Mouse (Mus musculus): Measurements from ENCODE around the gene Exd2.
"Not testable (repeated sequence)": the region's sequence is repeated elsewhere in the genome, so short reads cannot be mapped to it uniquely, and the experiment has no call there.

The Exd2 gene

DNA sequence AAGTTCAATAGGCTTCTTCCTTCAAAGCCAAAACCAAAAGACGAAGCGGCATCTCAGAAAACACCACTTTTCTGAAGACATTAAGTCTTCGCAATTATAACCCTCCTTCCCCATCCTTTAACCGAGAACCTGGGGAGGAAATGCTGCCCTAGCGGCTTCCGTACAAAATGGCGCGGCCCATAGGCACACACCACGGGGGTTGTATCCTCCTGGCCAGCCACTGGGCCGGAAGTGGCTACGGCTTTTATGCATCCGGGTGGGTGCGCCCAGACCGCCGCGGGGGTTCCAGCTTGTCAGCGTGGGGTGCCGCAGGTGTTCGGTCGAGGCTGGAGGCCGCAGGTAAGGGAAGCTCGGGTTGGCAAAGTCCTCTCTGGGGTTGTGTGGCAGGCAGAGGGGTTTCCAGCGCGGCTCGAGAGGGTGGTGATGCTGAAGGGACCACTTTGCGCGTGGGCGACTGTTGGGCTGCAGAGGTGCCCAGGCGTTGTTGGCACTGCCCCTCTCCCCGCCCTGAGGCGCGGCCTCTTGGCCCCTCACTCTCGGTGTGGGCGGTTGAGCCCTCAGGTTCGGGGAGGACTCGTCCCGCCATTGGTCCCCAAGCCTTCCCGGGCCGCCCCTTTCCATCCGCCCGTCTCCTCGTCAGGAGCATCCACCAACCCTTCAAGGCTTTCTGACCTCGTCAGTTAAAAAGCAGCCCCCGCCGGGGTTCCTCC is at the start of gene Exd2:
Gene Exd2 (plus strand): TSS at position 154 of the 710 bp plus-strand sequence.
- in situ Hi-C loops (cut with MseI, MboI) = no loop called here

DNA sequence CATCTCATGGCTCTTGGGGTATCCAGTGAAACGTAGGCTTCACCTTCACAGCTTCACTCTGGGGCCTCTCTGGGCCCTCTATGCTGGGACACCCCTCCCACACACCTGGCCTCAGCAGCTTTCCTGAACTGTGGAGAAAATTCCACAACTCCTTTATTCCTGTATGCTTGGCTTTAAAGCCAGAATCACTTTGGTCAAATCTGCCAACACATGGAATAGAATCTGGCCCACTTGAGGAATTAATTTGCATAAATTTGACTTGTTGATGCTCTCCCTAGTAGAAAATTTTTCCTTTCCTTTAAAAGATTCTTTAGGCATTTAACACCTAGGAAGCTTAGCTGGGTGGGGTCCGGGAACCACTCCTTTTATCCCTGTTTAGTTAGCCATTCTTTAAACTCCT is 47.8 kb upstream of the Exd2 start:
- in situ Hi-C loops (cut with MseI, MboI) = no loop called here

DNA sequence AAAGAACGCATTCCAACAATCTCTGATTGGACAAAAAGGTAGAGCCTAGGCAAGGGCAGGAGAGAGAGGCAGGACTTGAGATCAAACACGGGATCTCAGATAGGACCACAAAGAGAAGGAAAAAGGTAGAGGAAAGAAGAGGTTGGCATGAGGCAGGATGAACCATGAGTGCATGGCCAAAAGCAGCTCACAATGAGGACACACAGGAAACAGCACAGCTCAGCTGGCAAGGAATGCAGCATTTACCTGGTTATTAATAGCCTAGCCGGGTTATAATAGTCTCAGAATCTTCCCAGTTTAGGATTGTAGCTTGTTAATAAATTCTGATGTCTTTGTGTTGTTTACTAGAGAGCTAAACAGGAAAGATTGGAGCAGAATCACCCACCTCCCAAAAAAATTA is 35.2 kb upstream of the Exd2 start:
- in situ Hi-C loops (cut with MseI, MboI) = no loop called here

DNA sequence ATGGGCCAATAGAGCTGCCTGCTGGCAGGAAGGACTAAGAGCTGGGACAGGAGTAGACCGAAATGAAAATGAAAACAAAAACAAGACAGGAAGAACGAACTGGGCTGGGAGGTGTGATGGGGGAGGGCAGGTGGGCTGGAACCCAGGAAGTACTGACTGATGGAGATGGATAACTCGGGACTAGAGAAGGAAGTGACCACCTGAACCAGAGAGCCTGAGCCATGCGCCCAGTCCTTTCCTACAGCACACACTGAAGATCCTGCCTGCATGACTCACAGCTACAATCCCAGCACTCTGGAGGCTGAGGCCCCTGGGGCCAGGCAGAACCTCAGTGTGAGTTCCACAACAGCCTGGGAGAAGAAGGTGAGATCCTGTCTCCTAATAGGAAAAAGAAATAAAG is 29.6 kb upstream of the Exd2 start:
- in situ Hi-C loops (cut with MseI, MboI) = no loop called here

DNA sequence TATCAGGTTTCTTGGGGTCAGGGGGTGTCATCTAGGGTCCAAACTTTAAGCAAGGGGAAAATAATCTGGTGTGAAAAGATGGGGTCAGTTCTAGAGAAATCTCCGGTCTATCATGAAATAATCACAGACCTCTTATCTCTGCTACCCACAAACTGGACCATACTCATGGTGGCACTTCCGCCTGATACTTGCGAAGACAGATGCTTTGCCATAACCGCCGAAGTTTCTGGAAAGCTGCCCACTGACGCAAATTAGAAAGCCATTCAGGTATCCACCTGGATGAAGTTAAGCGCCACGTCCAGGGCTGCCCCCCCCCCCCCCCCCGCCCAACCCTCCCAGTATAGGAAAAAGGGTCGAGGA is 28.3 kb upstream of the Exd2 start:
- in situ Hi-C loops (cut with MseI, MboI) = no loop called here

DNA sequence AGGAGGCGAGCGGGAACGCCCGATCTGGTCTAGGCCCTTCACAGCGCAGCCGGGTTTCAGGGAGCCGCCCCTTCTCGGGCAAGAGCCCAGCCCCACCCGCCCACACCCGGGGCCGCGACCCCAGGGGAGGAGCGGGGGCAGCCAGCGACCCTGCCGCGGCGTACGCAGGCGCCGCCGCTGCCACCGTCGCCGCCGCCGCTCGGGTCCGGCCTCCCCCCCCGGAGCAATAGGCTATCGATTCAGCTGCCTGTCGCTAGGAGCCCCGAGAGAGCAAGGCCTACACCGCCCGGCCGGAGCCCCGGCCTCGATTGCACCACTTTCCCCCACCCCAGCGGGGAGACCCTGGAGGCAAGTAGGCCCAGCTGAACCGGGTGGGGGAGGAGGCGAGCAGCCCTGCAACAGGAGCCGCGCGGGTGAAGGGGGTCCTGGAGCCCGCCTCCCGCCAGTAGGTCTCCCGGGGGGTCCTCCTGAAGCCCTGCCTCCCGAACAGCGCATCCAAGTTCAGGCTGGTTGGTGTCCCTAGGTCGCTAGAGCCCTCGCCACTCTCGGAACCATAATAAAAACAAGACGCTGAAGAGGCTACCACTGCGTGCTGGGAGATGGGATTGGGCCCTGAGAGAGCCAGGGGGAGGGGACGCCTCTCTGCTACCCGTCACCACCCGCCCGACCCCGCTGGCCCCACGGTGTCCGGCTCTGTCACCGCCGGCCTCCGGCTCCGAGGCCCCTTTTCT is 27.8 kb upstream of the Exd2 start:
- in situ Hi-C loops (cut with MseI, MboI) = no loop called here

DNA sequence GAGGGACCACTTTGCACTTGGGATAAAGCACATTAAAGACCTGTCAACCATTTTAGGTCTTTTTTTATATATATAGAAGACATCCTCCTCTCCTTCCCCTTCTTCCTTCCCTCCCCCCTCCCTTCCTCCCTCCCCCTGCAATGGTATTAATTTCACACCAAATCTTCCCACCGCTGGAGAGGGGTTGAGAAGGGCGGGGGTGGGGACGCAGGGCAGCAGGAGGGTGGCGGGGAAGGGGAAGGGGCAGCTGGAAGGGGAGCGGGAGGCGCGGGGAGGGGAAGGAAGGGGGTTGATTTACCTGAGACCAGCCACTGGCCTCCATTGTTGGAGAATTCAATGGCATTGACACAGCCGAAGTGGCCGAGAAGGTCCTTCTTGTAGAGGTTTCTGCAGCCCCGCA is 27.0 kb upstream of the Exd2 start:
- in situ Hi-C loops (cut with MseI, MboI) = no loop called here

DNA sequence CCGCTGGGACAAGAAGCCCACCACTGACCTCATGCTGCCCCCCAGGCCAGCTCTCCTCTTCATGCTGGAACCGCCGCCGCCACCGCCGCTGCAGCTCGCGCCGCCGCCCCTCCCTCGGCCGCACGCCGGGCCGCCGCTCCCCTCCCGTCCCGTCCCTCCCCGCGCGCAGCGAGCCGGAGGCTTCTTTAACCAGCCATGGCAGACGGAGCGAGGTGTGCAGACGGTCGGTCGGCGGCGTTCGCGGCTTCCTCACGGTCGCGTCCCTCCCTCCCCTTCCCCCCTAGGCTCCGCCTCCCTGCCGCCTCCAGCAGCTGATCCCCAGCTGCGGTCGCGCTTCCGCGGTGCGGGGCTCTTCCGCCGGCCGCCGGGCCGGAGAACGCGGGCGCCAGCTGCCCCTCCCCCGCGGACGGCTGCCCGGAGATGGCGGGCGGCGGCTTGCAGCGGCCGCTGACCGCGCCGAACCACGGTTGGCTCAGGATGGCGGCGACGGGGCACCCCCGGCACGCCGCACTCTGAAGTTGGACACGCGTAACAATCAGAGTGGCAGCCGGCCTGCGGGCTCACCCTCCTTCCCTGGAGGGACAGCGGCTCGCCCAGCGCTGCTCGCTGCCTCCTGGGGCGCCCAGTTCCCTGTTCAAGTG is 26.4 kb upstream of the Exd2 start, which contains the start of gene Dcaf5:
Gene Dcaf5 (minus strand): TSS at position 266 of the 641 bp plus-strand sequence.
- in situ Hi-C loops (cut with MseI, MboI) = no loop called here

DNA sequence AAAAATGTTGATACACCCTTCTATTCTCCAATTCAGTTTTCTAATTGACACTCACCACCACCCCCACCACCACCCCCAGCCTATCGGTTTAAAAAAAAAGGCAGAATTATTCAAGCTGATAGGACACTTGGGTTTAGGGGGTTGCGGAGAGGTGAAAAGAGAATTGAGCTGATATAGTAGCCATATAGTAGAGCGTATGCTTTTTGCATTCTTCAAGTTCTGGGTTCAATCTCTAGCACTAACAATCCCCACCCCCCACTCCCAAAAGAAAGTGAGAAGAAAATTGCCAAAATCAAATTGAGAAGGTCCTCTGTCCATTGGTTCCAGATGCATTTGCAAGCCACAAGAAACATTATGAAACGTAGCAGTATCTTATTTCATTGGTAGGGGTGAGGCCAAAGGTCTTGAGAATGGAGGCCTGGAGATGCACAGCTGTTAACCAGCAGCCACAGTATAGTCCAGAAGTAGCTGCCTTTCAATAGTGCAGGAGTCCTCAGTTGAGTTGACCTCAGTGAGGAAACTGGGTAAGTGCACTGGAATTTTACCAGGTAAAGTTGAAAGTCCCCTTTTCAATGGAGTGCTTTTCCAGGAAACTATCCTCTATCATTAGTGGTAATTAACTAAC is 25.7 kb upstream of the Exd2 start:
- in situ Hi-C loops (cut with MseI, MboI) = no loop called here

DNA sequence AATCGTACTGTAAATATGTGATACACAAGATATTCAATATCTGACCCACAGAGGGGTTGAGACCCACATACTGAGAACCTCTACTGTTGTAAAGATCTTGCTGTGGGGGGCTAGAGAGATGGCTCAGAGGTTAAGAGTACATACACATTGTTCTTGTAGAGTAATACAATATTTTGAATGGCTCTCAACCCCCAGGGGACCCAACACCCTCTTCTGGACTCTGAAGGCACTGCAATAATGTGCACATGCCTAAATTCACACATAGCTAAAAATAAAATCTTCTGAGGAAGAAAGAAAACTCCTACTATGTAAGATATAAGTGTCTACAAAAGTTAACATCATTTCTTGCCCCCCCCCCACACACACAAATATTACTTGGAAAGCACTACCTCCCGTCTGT is 21.9 kb upstream of the Exd2 start:
- in situ Hi-C loops (cut with MseI, MboI) = no loop called here

DNA sequence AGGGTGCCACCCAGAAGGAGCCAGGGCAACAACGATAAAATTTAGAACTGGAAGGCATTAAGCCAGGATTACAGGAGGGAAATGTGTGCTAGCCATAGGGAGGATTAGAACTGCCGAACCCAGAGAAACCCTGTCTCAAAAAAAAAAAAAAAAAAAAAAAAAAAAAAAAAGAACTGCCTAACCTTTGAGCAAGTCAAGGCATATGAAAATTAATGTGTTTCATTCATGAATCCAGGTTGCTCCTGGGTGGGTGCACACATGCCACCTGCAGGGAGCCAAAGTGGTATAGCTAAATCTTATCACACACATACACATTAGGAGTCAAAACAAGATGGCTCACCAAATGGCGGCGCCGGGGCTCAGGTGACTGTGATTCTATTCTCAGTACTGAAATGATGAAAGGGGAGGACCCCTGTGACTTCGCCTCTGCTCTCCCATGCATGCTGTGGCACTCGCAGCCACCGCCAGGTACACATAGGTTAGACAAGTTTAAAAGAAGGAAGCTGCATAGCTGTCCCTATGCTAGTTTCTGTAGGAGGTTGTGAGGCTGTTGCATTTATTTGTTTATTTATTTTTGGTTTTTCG is 18.3 kb upstream of the Exd2 start:
- in situ Hi-C loops (cut with MseI, MboI) = no loop called here

DNA sequence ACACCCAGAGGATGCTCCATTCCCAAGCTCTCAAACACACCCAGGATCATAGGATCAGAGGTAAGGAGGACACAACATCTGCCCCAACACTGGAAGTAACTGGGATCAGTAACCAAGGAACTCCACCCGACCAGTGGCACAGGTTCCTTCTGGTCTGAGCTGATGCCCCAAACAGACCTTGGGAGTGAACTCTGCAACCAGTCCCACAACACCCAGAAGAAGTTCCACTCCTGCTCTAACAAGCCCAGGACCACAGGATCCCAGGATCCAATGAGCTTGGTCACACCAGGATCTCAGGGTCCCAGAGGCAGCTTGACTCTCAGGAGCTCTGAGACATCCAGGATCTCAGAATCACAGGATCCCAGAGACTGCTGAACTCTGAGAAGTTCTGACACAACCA is 9.4 kb upstream of the Exd2 start:
- in situ Hi-C loops (cut with MseI, MboI) = no loop called here

DNA sequence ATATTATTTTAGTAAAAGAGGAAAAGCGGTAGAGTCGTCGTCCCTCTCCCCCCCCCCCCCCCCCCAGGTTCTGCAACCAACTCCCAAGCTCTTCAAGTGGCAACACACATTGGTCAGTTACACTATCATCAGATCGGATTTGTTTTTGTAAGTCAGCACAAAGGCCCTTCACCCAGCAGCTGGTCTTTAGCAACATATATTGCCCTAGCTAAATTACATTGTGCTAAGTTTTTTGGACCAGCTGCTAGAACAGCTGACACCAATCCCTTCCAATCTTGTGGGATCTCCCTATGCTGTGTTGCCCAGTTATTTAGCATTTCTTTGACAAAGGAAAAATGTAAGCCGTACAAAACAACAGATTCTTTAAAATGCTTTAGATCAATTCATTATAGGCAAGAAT is 4.9 kb upstream of the Exd2 start:
- in situ Hi-C loops (cut with MseI, MboI) = no loop called here

DNA sequence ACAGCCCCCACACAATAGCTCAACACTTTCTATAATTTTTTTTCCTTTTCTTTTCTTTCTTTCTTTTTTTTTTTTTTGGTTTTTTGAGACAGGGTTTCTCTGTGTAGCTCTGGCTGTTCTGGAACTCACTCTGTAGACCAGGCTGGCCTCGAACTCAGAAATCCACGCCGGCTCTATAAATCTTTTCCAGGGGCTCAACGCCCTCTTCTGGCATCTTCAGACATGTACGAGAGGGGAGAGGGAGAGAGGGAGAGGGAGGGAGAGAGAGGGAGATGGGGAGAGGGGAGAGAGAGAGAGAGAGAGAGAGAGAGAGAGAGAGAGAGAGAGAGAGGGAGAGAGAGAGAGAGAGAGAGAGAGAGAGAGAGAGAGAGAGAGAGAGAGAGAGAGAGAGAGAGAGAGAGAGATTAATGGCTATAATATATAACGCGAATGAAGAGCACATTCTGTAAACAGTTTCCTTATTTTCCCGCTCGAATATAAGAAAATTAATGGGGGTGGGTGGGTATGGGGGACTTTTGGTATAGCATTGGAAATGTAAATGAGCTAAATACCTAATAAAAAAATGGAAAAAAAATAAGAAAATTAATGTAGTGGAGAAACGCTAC is 501 bp upstream of the Exd2 start:
- in situ Hi-C loops (cut with MseI, MboI) = not testable (repeated sequence)

DNA sequence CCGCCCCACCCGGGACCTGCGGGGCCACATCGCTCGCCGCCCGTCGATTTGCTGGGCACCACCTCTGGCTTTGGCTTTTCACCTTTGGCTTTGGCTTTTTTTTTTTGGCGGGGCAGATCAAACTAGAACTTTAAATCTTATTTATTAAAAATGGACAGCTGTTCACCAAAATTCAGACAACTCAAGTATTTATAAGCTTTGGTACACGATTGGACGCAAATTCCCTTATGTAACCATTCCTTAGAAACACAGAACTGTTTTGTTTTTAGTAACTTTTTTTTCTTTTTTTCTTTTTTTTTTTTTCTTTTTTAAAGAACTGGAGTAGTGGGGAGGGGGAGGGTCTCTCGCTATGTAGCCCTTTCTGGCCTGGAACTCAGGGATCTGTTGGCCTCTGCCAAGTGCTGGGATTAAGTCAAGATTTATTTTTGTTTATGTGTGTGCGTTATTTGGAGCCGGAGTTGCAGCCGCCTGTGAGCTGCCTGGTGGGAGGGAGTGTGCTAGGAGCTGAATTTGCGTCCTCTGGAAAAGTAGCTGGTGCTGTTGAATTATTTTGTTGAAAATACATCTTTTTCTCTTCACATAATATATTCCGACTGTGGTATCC is 873 bp downstream of the Exd2 start:
- in situ Hi-C loops (cut with MseI, MboI) = no loop called here

DNA sequence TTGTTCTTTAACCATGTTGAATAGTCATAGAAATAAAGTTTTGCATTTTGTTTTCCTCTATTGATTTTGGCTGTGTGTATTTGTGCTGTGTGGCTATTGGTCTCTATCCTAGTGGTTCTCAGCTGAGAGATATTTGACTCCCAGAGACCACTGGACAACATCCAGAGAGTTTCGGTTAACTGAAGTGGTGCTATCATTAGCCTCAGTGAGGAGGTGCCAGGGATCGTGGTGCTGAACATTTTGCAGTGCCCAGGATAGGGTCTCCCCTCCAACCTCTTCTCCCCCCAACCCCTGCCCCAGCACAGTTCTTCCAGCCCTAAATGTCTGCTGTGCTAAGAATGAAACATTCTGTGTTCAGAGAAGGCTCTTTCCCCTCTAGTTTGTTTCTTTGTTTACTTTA is 7.3 kb downstream of the Exd2 start:
- in situ Hi-C loops (cut with MseI, MboI) = no loop called here

DNA sequence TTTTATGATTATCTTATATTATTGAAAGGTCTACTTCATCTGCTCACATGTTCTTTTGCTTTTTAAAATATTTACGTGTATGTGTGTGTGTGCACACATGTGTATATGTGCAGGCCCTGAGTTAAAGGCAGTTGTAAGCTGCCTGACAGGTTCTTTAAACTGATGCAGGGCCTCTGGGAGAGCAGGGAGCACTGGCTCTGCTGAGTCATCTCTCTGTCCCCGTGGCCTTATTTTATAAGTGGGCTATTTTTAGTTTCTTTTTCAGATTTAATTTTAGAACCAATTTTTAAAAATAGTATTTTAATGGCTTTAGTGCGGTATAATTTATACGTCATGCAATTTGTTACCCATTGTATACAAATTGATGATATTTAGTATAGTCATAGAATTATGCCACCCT is 9.0 kb downstream of the Exd2 start:
- in situ Hi-C loops (cut with MseI, MboI) = no loop called here

DNA sequence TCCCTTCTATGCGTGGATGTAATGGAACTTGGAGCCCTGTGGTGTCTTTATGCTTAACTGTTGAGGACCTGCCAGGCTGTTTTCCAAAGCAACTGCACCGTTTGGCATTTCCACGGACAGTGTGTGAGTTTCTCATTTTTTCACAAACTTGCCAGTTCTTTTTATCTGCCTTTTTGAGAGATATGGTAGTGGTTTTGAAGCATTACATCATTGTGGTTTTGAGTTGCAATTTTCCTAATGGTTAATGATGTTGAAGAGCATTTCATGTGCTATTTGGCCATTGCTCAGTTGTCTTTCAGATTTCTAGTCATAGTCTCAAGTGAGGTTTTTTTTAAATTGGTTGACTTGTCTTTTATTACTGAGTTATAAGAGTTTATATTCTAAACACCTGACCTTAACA is 10.8 kb downstream of the Exd2 start:
- in situ Hi-C loops (cut with MseI, MboI) = no loop called here

DNA sequence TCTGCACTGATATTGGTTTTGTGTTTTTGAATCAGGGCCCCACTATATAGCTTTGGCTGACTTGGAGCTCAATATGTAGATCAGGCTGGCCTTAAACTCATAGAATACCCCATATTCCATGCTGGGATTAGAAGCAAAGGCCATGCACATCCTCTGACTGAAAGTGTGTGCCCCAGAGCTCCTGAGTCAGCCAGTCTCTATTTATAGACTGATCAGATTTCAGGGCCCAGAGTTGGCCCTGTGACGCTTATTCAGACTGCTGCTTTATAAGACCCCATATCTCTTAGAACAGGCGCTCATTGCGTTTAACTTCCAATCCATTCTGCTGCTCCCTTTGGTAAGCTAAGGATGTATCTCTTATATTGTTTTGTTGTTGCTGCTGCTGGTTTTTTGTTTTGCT is 17.1 kb downstream of the Exd2 start:
- in situ Hi-C loops (cut with MseI, MboI) = no loop called here

DNA sequence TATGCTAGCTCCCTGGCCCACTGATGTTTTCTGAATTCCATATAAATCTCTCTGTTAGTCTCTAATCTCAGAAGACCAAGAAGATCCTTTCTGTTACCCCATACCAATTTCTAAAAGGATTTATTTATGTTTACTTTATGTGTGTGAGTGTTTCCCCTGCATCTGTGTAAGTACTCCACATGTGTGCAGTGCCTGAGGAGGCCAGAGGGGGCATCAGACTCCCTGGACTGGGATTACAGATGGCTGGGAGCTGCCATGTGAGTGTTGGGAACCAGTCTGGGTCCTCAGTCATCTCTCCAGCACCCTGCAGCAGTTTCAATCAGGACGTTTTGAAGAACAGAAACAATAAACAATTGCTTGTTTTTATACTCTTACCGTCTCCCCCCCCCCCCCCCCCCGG is 20.5 kb downstream of the Exd2 start:
- in situ Hi-C loops (cut with MseI, MboI) = no loop called here

DNA sequence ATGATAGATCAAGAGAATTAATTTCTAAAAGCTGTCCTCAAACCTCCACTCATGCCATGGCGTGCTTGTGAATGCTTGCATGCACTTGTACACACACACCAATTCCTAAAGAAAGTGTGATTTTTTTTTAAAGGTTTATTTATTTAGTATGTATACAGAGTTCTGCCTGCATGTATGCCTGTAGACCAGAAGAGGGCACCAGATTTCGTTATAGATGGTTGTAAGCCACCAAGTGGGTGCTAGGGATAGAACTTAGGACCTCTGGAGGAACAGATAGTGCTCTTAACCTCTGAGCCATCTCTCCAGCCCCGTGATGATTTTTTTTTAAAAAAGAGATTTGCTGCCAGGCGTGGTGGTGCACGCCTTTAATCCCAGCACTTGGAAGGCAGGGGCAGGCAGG is 30.4 kb downstream of the Exd2 start:
- in situ Hi-C loops (cut with MseI, MboI) = no loop called here
